Mouse (Mus musculus): ENCODE results near the gene Fam83e. TPM values are rescaled to one million over a fixed set of nuclear protein-coding genes. Genes with fewer than 3 reads are reported as not detected.
A peak's percentile ranks its signal among the peaks of the same experiment; 100 is the strongest.

The Fam83e gene
- polyA plus RNA-seq, 1 experiment from 2014 or later: 0.65 TPM

- DNase-seq (ENCODE audit: low spot score) (no peak), ATAC-seq (ENCODE audit: insufficient number of reproducible peaks, low FRiP score, low TSS enrichment, low read depth) (no peak)
- H3K27me3 ChIP-seq (ENCODE audit: control insufficient read depth, insufficient read depth, low read length): no peaks in the 10 kb centered on the region
- H3K4me3 ChIP-seq (ENCODE audit: low read depth, low read length): peak overlapping the region; percentile 14; the same call in 1 of the 2 replicates
- no peaks in the 10 kb centered on the region for H3K4me1 ChIP-seq (ENCODE audit: control insufficient read depth, insufficient read depth, low read length)
- WGBS: 35% methylated on average over 19 of the region's 19 CpGs
- no peaks in the 10 kb centered on the region for H3K36me3 ChIP-seq (ENCODE audit: control insufficient read depth, insufficient read depth, low read length)
- no peak overlapping the region for H3K9ac ChIP-seq (ENCODE audit: low read length)
- H3K27ac ChIP-seq (replicated peaks; ENCODE audit: low read depth, low read length): no peak overlapping the region
- H3K9me3 ChIP-seq (ENCODE audit: control insufficient read depth, low read length): no peaks in the 10 kb centered on the region; the same call in 1 of the 2 replicates
- H3K4me2 ChIP-seq (ENCODE audit: low read depth, severe bottlenecking): peak overlapping the region; percentile 24; the same call in 1 of the 2 replicates
These were observed 21.3 kb downstream of the Fam83e start for GRCm38 (mm10) chr7:45742338-45742737.

GRCm38 (mm10) chr7:45744387-45744786, 23.4 kb downstream of the Fam83e start:
- Histone ChIP-seq H3K4me3 (ENCODE audit: low read depth, low read length) (no peak overlapping the region), H3K27me3 (ENCODE audit: control insufficient read depth, insufficient read depth, low read length) (no peaks in the 10 kb centered on the region), H3K4me1 (ENCODE audit: control insufficient read depth, insufficient read depth, low read length) (no peaks in the 10 kb centered on the region), H3K36me3 (ENCODE audit: control insufficient read depth, insufficient read depth, low read length) (no peaks in the 10 kb centered on the region), H3K9me3 (ENCODE audit: control insufficient read depth, low read length) (no peaks in the 10 kb centered on the region; the same call in 1 of the 2 replicates), H3K9ac (ENCODE audit: low read length) (no peak overlapping the region), H3K4me2 (ENCODE audit: low read depth, severe bottlenecking) (no peak overlapping the region), H3K27ac (replicated peaks; ENCODE audit: low read depth, low read length) (no peak overlapping the region)
- 34% methylated on average over 2 of the region's 2 CpGs for WGBS
- 0 out of 2 replicates have a peak, but pooled peaks have one; percentile 11 for ATAC-seq (ENCODE audit: insufficient number of reproducible peaks, low FRiP score, low TSS enrichment, low read depth)
- peak; percentile 81 for DNase-seq (ENCODE audit: low spot score)

GRCm38 (mm10) chr7:45746518-45746917, 25.5 kb downstream of the Fam83e start:
- no peak overlapping the region for H3K9ac ChIP-seq (ENCODE audit: low read length)
- H3K4me1 ChIP-seq (ENCODE audit: control insufficient read depth, insufficient read depth, low read length): peaks cover 3% of the 10 kb centered on the region; the same call in 1 of the 2 replicates
- ATAC-seq (ENCODE audit: insufficient number of reproducible peaks, low FRiP score, low TSS enrichment, low read depth) (no peak), DNase-seq (ENCODE audit: low spot score) (no peak)
- no peaks in the 10 kb centered on the region; the same call in 1 of the 2 replicates for H3K9me3 ChIP-seq (ENCODE audit: control insufficient read depth, low read length)
- H3K27me3 ChIP-seq (ENCODE audit: control insufficient read depth, insufficient read depth, low read length): no peaks in the 10 kb centered on the region
- no peaks in the 10 kb centered on the region for H3K36me3 ChIP-seq (ENCODE audit: control insufficient read depth, insufficient read depth, low read length)
- no peak overlapping the region for H3K27ac ChIP-seq (replicated peaks; ENCODE audit: low read depth, low read length)
- WGBS: 64% methylated on average over 6 of the region's 6 CpGs
- no peak overlapping the region for H3K4me2 ChIP-seq (ENCODE audit: low read depth, severe bottlenecking)
- H3K4me3 ChIP-seq (ENCODE audit: low read depth, low read length): no peak overlapping the region

- H3K4me3 ChIP-seq (ENCODE audit: low read depth, low read length): no peak overlapping the region
- no peaks in the 10 kb centered on the region; the same call in 1 of the 2 replicates for H3K9me3 ChIP-seq (ENCODE audit: control insufficient read depth, low read length)
- no peak overlapping the region for H3K27ac ChIP-seq (replicated peaks; ENCODE audit: low read depth, low read length)
- peaks cover 3% of the 10 kb centered on the region; the same call in 1 of the 2 replicates for H3K4me1 ChIP-seq (ENCODE audit: control insufficient read depth, insufficient read depth, low read length)
- ATAC-seq (ENCODE audit: insufficient number of reproducible peaks, low FRiP score, low TSS enrichment, low read depth) (no peak), DNase-seq (ENCODE audit: low spot score) (no peak)
- H3K9ac ChIP-seq (ENCODE audit: low read length): no peak overlapping the region
- no peaks in the 10 kb centered on the region for H3K36me3 ChIP-seq (ENCODE audit: control insufficient read depth, insufficient read depth, low read length)
- no peaks in the 10 kb centered on the region for H3K27me3 ChIP-seq (ENCODE audit: control insufficient read depth, insufficient read depth, low read length)
- WGBS: 87% methylated on average over 5 of the region's 5 CpGs
- H3K4me2 ChIP-seq (ENCODE audit: low read depth, severe bottlenecking): no peak overlapping the region
These were observed 26.4 kb downstream of the Fam83e start for GRCm38 (mm10) chr7:45747450-45747849.

DNA sequence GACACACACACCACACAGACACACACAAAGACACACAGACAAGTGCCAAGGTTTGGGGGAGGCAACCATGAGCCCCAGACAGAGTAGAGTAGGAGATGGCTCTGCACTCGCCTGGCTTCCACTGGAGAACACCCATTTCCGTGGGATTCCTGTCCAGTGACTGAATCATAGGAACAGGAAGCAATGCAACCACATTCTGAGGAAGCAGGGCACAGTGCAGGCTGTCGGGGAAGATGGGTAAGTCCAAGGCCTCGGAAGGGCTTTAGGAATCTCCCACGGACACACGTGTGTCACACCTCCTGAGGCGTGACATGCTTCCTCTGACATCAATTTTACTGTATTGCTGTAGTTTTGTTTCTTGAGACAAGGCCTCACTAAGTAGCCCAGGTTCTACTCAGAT, 27.1 kb downstream of the Fam83e start:
- DNase-seq (ENCODE audit: low spot score): no peak
- H3K27me3 ChIP-seq (ENCODE audit: control insufficient read depth, insufficient read depth, low read length): no peaks in the 10 kb centered on the region
- H3K9me3 ChIP-seq (ENCODE audit: control insufficient read depth, low read length): no peaks in the 10 kb centered on the region; the same call in 1 of the 2 replicates
- no peak overlapping the region for H3K4me2 ChIP-seq (ENCODE audit: low read depth, severe bottlenecking)
- no peak for ATAC-seq (ENCODE audit: insufficient number of reproducible peaks, low FRiP score, low TSS enrichment, low read depth)
- H3K27ac ChIP-seq (replicated peaks; ENCODE audit: low read depth, low read length): no peak overlapping the region
- H3K4me1 ChIP-seq (ENCODE audit: control insufficient read depth, insufficient read depth, low read length): peaks cover 3% of the 10 kb centered on the region; the same call in 1 of the 2 replicates
- H3K9ac ChIP-seq (ENCODE audit: low read length): no peak overlapping the region
- no peak overlapping the region for H3K4me3 ChIP-seq (ENCODE audit: low read depth, low read length)
- H3K36me3 ChIP-seq (ENCODE audit: control insufficient read depth, insufficient read depth, low read length): no peaks in the 10 kb centered on the region
- WGBS: 82% methylated on average over 7 of the region's 7 CpGs

GRCm38 (mm10) chr7:45749401-45749800, 28.4 kb downstream of the Fam83e start:
- ATAC-seq (ENCODE audit: insufficient number of reproducible peaks, low FRiP score, low TSS enrichment, low read depth) (no peak), DNase-seq (ENCODE audit: low spot score) (no peak)
- Histone ChIP-seq H3K4me2 (ENCODE audit: low read depth, severe bottlenecking) (no peak overlapping the region), H3K9me3 (ENCODE audit: control insufficient read depth, low read length) (no peaks in the 10 kb centered on the region; the same call in 1 of the 2 replicates), H3K4me3 (ENCODE audit: low read depth, low read length) (no peak overlapping the region), H3K27ac (replicated peaks; ENCODE audit: low read depth, low read length) (no peak overlapping the region), H3K36me3 (ENCODE audit: control insufficient read depth, insufficient read depth, low read length) (no peaks in the 10 kb centered on the region), H3K9ac (ENCODE audit: low read length) (0 out of 2 replicates have a peak overlapping the region, but pooled peaks have one; percentile 23), H3K27me3 (ENCODE audit: control insufficient read depth, insufficient read depth, low read length) (no peaks in the 10 kb centered on the region), H3K4me1 (ENCODE audit: control insufficient read depth, insufficient read depth, low read length) (peaks cover 3% of the 10 kb centered on the region; the same call in 1 of the 2 replicates)
- 43% methylated on average over 9 of the region's 10 CpGs for WGBS

DNA sequence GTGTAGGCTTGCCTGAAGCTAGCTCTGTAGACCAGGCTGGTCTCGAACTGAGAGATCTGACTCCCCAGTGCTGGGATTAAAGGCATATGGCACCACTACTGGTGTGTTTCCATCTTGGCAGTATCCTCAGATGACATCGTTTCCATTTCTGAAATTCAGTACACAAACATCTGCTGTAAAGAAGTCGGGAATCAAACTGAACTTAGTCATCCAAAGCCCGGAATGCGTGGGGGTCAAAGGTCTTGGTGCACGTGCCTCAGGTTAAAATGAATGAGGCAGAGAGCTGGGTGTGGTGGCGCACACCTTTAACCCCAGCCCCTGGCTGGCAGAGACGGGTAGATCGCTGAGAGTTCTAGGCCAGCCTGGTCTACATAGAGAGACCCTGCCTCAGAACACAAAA, 29.1 kb downstream of the Fam83e start:
- ATAC-seq (ENCODE audit: insufficient number of reproducible peaks, low FRiP score, low TSS enrichment, low read depth) (no peak), DNase-seq (ENCODE audit: low spot score) (no peak)
- H3K9ac ChIP-seq (ENCODE audit: low read length): no peak overlapping the region
- no peak overlapping the region for H3K27ac ChIP-seq (replicated peaks; ENCODE audit: low read depth, low read length)
- no peak overlapping the region for H3K4me2 ChIP-seq (ENCODE audit: low read depth, severe bottlenecking)
- no peaks in the 10 kb centered on the region; the same call in 1 of the 2 replicates for H3K9me3 ChIP-seq (ENCODE audit: control insufficient read depth, low read length)
- no peaks in the 10 kb centered on the region for H3K27me3 ChIP-seq (ENCODE audit: control insufficient read depth, insufficient read depth, low read length)
- 79% methylated on average over 9 of the region's 9 CpGs for WGBS
- H3K4me1 ChIP-seq (ENCODE audit: control insufficient read depth, insufficient read depth, low read length): peaks cover 3% of the 10 kb centered on the region; the same call in 1 of the 2 replicates
- H3K36me3 ChIP-seq (ENCODE audit: control insufficient read depth, insufficient read depth, low read length): no peaks in the 10 kb centered on the region
- no peak overlapping the region for H3K4me3 ChIP-seq (ENCODE audit: low read depth, low read length)

DNA sequence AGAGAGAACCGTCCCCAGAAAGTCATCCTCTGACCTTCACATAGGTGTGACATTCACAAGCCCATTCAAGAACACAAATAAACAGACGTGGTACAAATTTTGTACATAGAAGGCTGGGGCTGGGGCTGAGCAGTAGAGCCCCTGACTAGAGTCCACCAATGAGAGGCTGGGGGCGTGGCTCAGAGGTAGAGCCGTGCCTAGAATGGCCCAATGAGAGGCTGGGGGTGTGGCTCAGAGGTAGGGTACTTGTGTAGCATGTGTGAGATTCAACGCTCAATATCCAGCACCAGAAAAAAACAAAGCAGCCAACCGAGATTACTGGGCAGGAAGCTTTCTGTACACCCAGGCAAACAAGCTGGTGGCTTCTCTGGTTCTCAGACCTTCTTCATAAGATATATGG, 34.7 kb downstream of the Fam83e start:
- Histone ChIP-seq H3K4me1 (ENCODE audit: control insufficient read depth, insufficient read depth, low read length) (peaks cover 4% of the 10 kb centered on the region; the same call in 1 of the 2 replicates), H3K36me3 (ENCODE audit: control insufficient read depth, insufficient read depth, low read length) (no peaks in the 10 kb centered on the region), H3K9ac (ENCODE audit: low read length) (no peak overlapping the region), H3K9me3 (ENCODE audit: control insufficient read depth, low read length) (no peaks in the 10 kb centered on the region), H3K4me2 (ENCODE audit: low read depth, severe bottlenecking) (no peak overlapping the region), H3K27me3 (ENCODE audit: control insufficient read depth, insufficient read depth, low read length) (peaks cover 21% of the 10 kb centered on the region), H3K4me3 (ENCODE audit: low read depth, low read length) (no peak overlapping the region), H3K27ac (replicated peaks; ENCODE audit: low read depth, low read length) (no peak overlapping the region)
- 49% methylated on average over 6 of the region's 6 CpGs for WGBS
- DNase-seq (ENCODE audit: low spot score) (no peak), ATAC-seq (ENCODE audit: insufficient number of reproducible peaks, low FRiP score, low TSS enrichment, low read depth) (no peak)

DNA sequence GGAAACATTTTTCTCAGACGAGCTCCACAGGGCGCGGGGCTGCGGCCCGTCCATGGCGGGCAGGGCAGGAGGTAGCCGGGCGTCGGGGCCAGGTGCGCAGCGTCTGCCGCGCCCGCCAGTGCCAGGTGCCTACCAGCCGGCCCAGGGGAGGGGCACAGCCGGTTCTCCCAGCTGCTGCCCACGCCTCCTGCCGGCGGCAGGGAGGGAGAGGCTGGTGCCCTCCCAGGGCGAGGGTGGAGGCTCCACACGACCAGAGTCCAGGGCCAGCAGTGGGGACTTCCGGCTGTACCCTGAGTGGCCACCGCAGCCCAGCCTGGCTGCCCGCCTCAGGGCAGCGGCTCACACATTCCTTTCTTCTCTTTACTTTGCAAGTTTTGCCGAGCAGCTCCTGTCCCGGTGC, 38.4 kb downstream of the Fam83e start:
- peaks cover 21% of the 10 kb centered on the region for H3K27me3 ChIP-seq (ENCODE audit: control insufficient read depth, insufficient read depth, low read length)
- no peaks in the 10 kb centered on the region for H3K9me3 ChIP-seq (ENCODE audit: control insufficient read depth, low read length)
- peak overlapping the region; percentile 54 for H3K4me2 ChIP-seq (ENCODE audit: low read depth, severe bottlenecking)
- ATAC-seq (ENCODE audit: insufficient number of reproducible peaks, low FRiP score, low TSS enrichment, low read depth): no peak
- no peak overlapping the region for H3K27ac ChIP-seq (replicated peaks; ENCODE audit: low read depth, low read length)
- H3K36me3 ChIP-seq (ENCODE audit: control insufficient read depth, insufficient read depth, low read length): no peaks in the 10 kb centered on the region
- peak; percentile 48 for DNase-seq (ENCODE audit: low spot score)
- peak overlapping the region; percentile 47; the same call in 1 of the 2 replicates for H3K9ac ChIP-seq (ENCODE audit: low read length)
- peak overlapping the region; percentile 26 for H3K4me3 ChIP-seq (ENCODE audit: low read depth, low read length)
- peaks cover 4% of the 10 kb centered on the region; the same call in 1 of the 2 replicates for H3K4me1 ChIP-seq (ENCODE audit: control insufficient read depth, insufficient read depth, low read length)
- WGBS: 7% methylated on average over 27 of the region's 27 CpGs

All from limb, embryonic 11.5 days (tissue).